Mouse (Mus musculus) bone marrow macrophage, adult 2 months (primary cell): ENCODE data around the gene Olfr1472. TPM values are rescaled to one million over a fixed set of nuclear protein-coding genes. Genes with fewer than 3 reads are reported as not detected.
"Not testable (repeated sequence)": the region's sequence is repeated elsewhere in the genome, so short reads cannot be mapped to it uniquely, and the experiment has no call there.

ENCODE experiments used
- H3K27ac ChIP-seq: 2 replicates; pipeline ENCODE4 v1.5.1; 2012; ENCODE audit warnings: low read depth, low read length; ENCODE audit not compliant: insufficient read depth
- H3K4me1 ChIP-seq: 2 replicates; pipeline ENCODE4 v1.6.1; 2012; ENCODE audit warnings: low read length; ENCODE audit not compliant: control insufficient read depth, insufficient read depth
- H3K4me3 ChIP-seq: 2 replicates; pipeline ENCODE4 v1.5.1; 2012; ENCODE audit warnings: mild to moderate bottlenecking, low read length, moderate library complexity; ENCODE audit not compliant: insufficient read depth
- CTCF ChIP-seq: IDR thresholded peaks from 2 replicates; pipeline ENCODE4 v1.5.1; 2012; ENCODE audit warnings: low read depth, mild to moderate bottlenecking, low read length, moderate library complexity
- POLR2A ChIP-seq: IDR thresholded peaks from 2 replicates; pipeline ENCODE4 v1.6.1; 2012; ENCODE audit warnings: mild to moderate bottlenecking, low read depth, low read length, borderline replicate concordance
- polyA plus RNA-seq: library from polyadenylated mRNA; stranded (reverse); fragments of >200 nt; gene quantifications from 2 replicates; pipeline ENCODE4 v1.2.4, GENCODE M21; 2012; ENCODE audit not compliant: missing spikeins, insufficient read depth, insufficient read length

Gene Olfr1472
- polyA plus RNA-seq: not detected in 2 replicates

- no peaks in the 10 kb centered on the region for H3K4me1 ChIP-seq
- no peak within 1 kb of the TSS for H3K4me3 ChIP-seq
- TF ChIP-seq POLR2A (no peak), CTCF (no peak)
- no peak within 1 kb of the TSS for H3K27ac ChIP-seq
Measured at GRCm38 (mm10) chr19:13455986-13456385, at the start of gene Olfr1472. Gene Olfr1472 (minus strand): TSS chr19:13456086.

- H3K4me3 ChIP-seq: no peak within 1 kb of the TSS
- no peaks in the 10 kb centered on the region for H3K4me1 ChIP-seq
- no peak within 1 kb of the TSS for H3K27ac ChIP-seq
- TF ChIP-seq CTCF (no peak), POLR2A (no peak)
Measured at GRCm38 (mm10) chr19:13500246-13500645, 44.4 kb upstream of the Olfr1472 start, which contains the start of gene Olfr1477. Gene Olfr1477 (plus strand): TSS chr19:13500546.

DNA sequence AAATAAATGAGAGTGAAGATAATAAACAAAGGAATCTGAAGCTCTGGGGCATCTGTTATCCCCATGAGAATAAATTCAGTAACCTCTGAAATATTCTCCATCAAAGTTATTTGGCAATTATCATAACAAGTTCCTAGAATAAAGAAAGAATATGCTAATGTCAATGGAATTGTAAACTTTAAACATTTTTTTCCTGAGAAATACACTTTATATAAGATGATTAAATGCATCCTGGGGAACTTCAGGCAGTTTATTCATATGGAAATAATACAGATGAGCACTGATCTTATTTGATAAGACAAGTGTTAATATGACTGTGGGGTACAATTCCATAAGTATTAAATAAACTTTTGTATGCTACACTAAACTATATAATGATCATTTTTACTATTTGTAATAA is 24.2 kb upstream of the Olfr1472 start, which contains the start of gene Olfr1475:
Olfr1475 (minus strand) TSS at position 101 of the 400 bp plus-strand sequence.
- no peak within 1 kb of the TSS for H3K4me3 ChIP-seq
- no peak within 1 kb of the TSS for H3K27ac ChIP-seq
- no peaks in the 10 kb centered on the region for H3K4me1 ChIP-seq
- TF ChIP-seq CTCF (no peak), POLR2A (no peak)

- not testable (repeated sequence) for H3K4me1 ChIP-seq, H3K4me3 ChIP-seq, H3K27ac ChIP-seq
Measured at GRCm38 (mm10) chr19:13469265-13469664, 13.4 kb upstream of the Olfr1472 start, which contains the start of gene Olfr1474. Gene Olfr1474 (plus strand): TSS chr19:13469565.

DNA sequence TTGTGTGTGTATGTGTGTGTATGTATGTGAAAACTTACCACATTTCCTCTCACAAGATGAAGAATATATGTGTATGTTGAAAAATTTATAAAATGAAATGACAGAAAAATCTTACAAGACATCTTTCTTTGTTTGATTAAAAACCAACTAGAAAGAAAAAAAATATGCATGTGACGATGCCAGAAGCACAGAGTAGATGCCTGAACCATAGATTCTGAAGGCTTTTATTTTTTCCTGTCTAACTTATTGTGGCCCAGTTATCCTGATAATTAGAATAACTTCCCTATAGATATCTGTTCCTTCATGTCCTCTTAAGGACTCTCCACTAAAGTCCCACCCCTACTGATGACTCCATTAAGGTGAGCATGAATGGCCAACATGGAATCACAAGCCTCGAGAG is 12.8 kb downstream of the Olfr1472 start, which contains the start of gene Olfr1471:
Olfr1471 (plus strand) TSS at position 301 of the 400 bp plus-strand sequence.
- not testable (repeated sequence) for H3K27ac ChIP-seq, H3K4me3 ChIP-seq, H3K4me1 ChIP-seq

- Histone ChIP-seq H3K27ac (no peak within 1 kb of the TSS), H3K4me3 (no peak within 1 kb of the TSS), H3K4me1 (no peaks in the 10 kb centered on the region)
- TF ChIP-seq POLR2A (no peak), CTCF (no peak)
Measured at GRCm38 (mm10) chr19:13407549-13407948, 48.3 kb downstream of the Olfr1472 start, which contains the start of gene Olfr1469. Gene Olfr1469 (plus strand): TSS chr19:13407849.

Other genes with a start within 250 kb of the Olfr1472 start
- not detected in 2 replicates for gene Olfr1463, start 224.8 kb downstream of the Olfr1472 start, polyA plus RNA-seq
- not detected in 2 replicates for gene Olfr1465, start 140.5 kb downstream of the Olfr1472 start, polyA plus RNA-seq
- gene Olfr1466, start 117.2 kb downstream of the Olfr1472 start, polyA plus RNA-seq: not detected in 2 replicates
- not detected in 2 replicates for gene Olfr1467, start 93.8 kb downstream of the Olfr1472 start, polyA plus RNA-seq
- not detected in 2 replicates for gene Olfr1469, start 48.2 kb downstream of the Olfr1472 start, polyA plus RNA-seq
- not detected in 2 replicates for gene Olfr1471, start 12.7 kb downstream of the Olfr1472 start, polyA plus RNA-seq
- gene Olfr1474, start 13.5 kb upstream of the Olfr1472 start, polyA plus RNA-seq: not detected in 2 replicates
- not detected in 2 replicates for gene Olfr1475, start 24.1 kb upstream of the Olfr1472 start, polyA plus RNA-seq
- not detected in 2 replicates for gene Olfr1477, start 44.5 kb upstream of the Olfr1472 start, polyA plus RNA-seq
- not detected in 2 replicates for gene Olfr1480, start 71.8 kb upstream of the Olfr1472 start, polyA plus RNA-seq
- not detected in 2 replicates for gene Olfr1484, start 127.4 kb upstream of the Olfr1472 start, polyA plus RNA-seq
- gene Olfr1487, start 161.3 kb upstream of the Olfr1472 start, polyA plus RNA-seq: not detected in 2 replicates
- gene Olfr1489, start 175.5 kb upstream of the Olfr1472 start, polyA plus RNA-seq: 0.13 and 0.19 TPM in 2 replicates
- gene Olfr1490, start 195.0 kb upstream of the Olfr1472 start, polyA plus RNA-seq: not detected in 2 replicates
- not detected in 2 replicates for gene Olfr1491, start 241.2 kb upstream of the Olfr1472 start, polyA plus RNA-seq